ENCODE assay signal across 18 mouse cellular contexts in genomic region chr6:143948553-143949308, GRCm38 (mm10).
DNase-seq lines count a peak whose midpoint lies in the region; ATAC-seq lines count a peak whose summit lies in the region.
"Had no signal": no experiment of that assay in that cellular context is flagged by ENCODE, and none has a peak within 500 bp of the region (broad histone marks: within the 10 kb centered on the region; RNA-seq: fewer than 3 reads in every experiment).

No protein-coding gene starts in this region.

- H3K4me2 ChIP-seq in forebrain, embryonic 13.5 days, result no peak overlapping the region
- H3K4me2 ChIP-seq in forebrain, embryonic 16.5 days (ENCODE audit: low read length), result no peak overlapping the region
- H3K4me2 ChIP-seq in neural tube, embryonic 13.5 days, result no peak overlapping the region
- H3K4me2 ChIP-seq in neural tube, embryonic 15.5 days, result no peak overlapping the region
- no peak overlapping the region for H3K4me2 ChIP-seq in midbrain, embryonic 11.5 days
- H3K4me2 ChIP-seq: limb, embryonic 12.5 days had no signal

- H3K4me3 ChIP-seq in forebrain, embryonic 13.5 days, result no peak overlapping the region
- H3K4me3 ChIP-seq in forebrain, embryonic 16.5 days (replicated peaks; ENCODE audit: low read length), result no peak overlapping the region
- H3K4me3 ChIP-seq in neural tube, embryonic 13.5 days, result no peak overlapping the region
- H3K4me3 ChIP-seq in neural tube, embryonic 15.5 days (replicated peaks), result no peak overlapping the region
- no peak overlapping the region for H3K4me3 ChIP-seq in midbrain, embryonic 11.5 days (ENCODE audit: low read depth, low read length)
- H3K4me3 ChIP-seq: layer of hippocampus, adult 2 months; limb, embryonic 12.5 days; megakaryocyte, embryonic 14.5 days had no signal

- 58% methylated on average over 12 of the region's 12 CpGs for WGBS in forebrain, embryonic 13.5 days
- 61% methylated on average over 12 of the region's 12 CpGs for whole genome bisulfite sequencing in forebrain, embryonic 16.5 days
- 71% methylated on average over 12 of the region's 12 CpGs for WGBS in neural tube, embryonic 13.5 days
- 68% methylated on average over 12 of the region's 12 CpGs for WGBS in neural tube, embryonic 15.5 days
- 74% methylated on average over 12 of the region's 12 CpGs for WGBS in midbrain, embryonic 11.5 days

- no peaks in the 10 kb centered on the region for H3K27me3 ChIP-seq in forebrain, embryonic 13.5 days
- H3K27me3 ChIP-seq in forebrain, embryonic 16.5 days (replicated peaks; ENCODE audit: control insufficient read depth, insufficient read depth, low read length), result no peaks in the 10 kb centered on the region
- no peaks in the 10 kb centered on the region for H3K27me3 ChIP-seq in neural tube, embryonic 13.5 days
- no peaks in the 10 kb centered on the region for H3K27me3 ChIP-seq in neural tube, embryonic 15.5 days (replicated peaks)
- no peaks in the 10 kb centered on the region for H3K27me3 ChIP-seq in midbrain, embryonic 11.5 days (ENCODE audit: control insufficient read depth, insufficient read depth, low read length)
- H3K27me3 ChIP-seq: limb, embryonic 12.5 days; megakaryocyte, embryonic 14.5 days had no signal

- no peaks in the 10 kb centered on the region for H3K9me3 ChIP-seq in forebrain, embryonic 13.5 days (replicated peaks)
- H3K9me3 ChIP-seq in forebrain, embryonic 16.5 days (ENCODE audit: control insufficient read depth, low read length), result no peaks in the 10 kb centered on the region
- H3K9me3 ChIP-seq in neural tube, embryonic 13.5 days, result no peaks in the 10 kb centered on the region
- H3K9me3 ChIP-seq in neural tube, embryonic 15.5 days (replicated peaks), result no peaks in the 10 kb centered on the region
- no peaks in the 10 kb centered on the region for H3K9me3 ChIP-seq in midbrain, embryonic 11.5 days (ENCODE audit: control insufficient read depth, low read length)
- H3K9me3 ChIP-seq: limb, embryonic 12.5 days; megakaryocyte, embryonic 14.5 days had no signal

- DNase-seq in midbrain, embryonic 11.5 days (ENCODE audit: low spot score, missing footprints), result no peak
- DNase-seq in thymus, postnatal 0 days (ENCODE audit: low spot score), result no peak
- no peak for DNase-seq in ovary, postnatal 36 days (ENCODE audit: low spot score)
- DNase-seq: B cell, adult 2 months; cerebellum, adult 11-12 months; heart, adult 18-20 months; retina, postnatal 1 day; thymus, postnatal 14 days had no signal

- peak overlapping the region; percentile 28 for H3K27ac ChIP-seq in forebrain, embryonic 13.5 days
- no peak overlapping the region for H3K27ac ChIP-seq in forebrain, embryonic 16.5 days (ENCODE audit: low read length)
- H3K27ac ChIP-seq in neural tube, embryonic 13.5 days (replicated peaks), result peak overlapping the region; percentile 3; the same call in 1 of the 2 replicates
- no peak overlapping the region for H3K27ac ChIP-seq in neural tube, embryonic 15.5 days (replicated peaks)
- H3K27ac ChIP-seq in midbrain, embryonic 11.5 days (ENCODE audit: low read depth, low read length), result no peak overlapping the region
- H3K27ac ChIP-seq: layer of hippocampus, adult 2 months; limb, embryonic 12.5 days; liver, embryonic 14.5 days had no signal

- no peaks in the 10 kb centered on the region for H3K36me3 ChIP-seq in forebrain, embryonic 13.5 days (ENCODE audit: poor library complexity, severe bottlenecking)
- no peaks in the 10 kb centered on the region for H3K36me3 ChIP-seq in forebrain, embryonic 16.5 days (ENCODE audit: control insufficient read depth, insufficient read depth)
- no peaks in the 10 kb centered on the region for H3K36me3 ChIP-seq in neural tube, embryonic 13.5 days
- no peaks in the 10 kb centered on the region for H3K36me3 ChIP-seq in neural tube, embryonic 15.5 days
- no peaks in the 10 kb centered on the region for H3K36me3 ChIP-seq in midbrain, embryonic 11.5 days (ENCODE audit: control insufficient read depth, insufficient read depth, low read length)
- H3K36me3 ChIP-seq: limb, embryonic 12.5 days had no signal

- no peak for ATAC-seq in forebrain, embryonic 13.5 days
- ATAC-seq in forebrain, embryonic 16.5 days, result no peak
- peak; percentile 47; the same call in 1 of the 2 replicates for ATAC-seq in neural tube, embryonic 13.5 days (ENCODE audit: low read depth)
- ATAC-seq in neural tube, embryonic 15.5 days (ENCODE audit: low FRiP score), result no peak
- ATAC-seq in midbrain, embryonic 11.5 days (ENCODE audit: low FRiP score), result peak; percentile 52; the same call in 1 of the 2 replicates
- ATAC-seq: intestine, embryonic 16.5 days; lung, postnatal 0 days had no signal

- H3K9ac ChIP-seq in forebrain, embryonic 13.5 days, result no peak overlapping the region
- no peak overlapping the region for H3K9ac ChIP-seq in forebrain, embryonic 16.5 days (replicated peaks; ENCODE audit: low read depth, low read length)
- H3K9ac ChIP-seq in neural tube, embryonic 13.5 days, result peak overlapping the region; percentile 49
- no peak overlapping the region for H3K9ac ChIP-seq in neural tube, embryonic 15.5 days (replicated peaks)
- H3K9ac ChIP-seq in midbrain, embryonic 11.5 days (ENCODE audit: low read length), result no peak overlapping the region
- H3K9ac ChIP-seq: limb, embryonic 12.5 days; liver, embryonic 14.5 days had no signal

- peaks cover 12% of the 10 kb centered on the region for H3K4me1 ChIP-seq in forebrain, embryonic 13.5 days
- H3K4me1 ChIP-seq in forebrain, embryonic 16.5 days (replicated peaks; ENCODE audit: control insufficient read depth, insufficient read depth, low read length), result peaks cover 4% of the 10 kb centered on the region; the same call in 1 of the 2 replicates
- peaks cover 13% of the 10 kb centered on the region for H3K4me1 ChIP-seq in neural tube, embryonic 13.5 days (replicated peaks)
- H3K4me1 ChIP-seq in neural tube, embryonic 15.5 days, result no peaks in the 10 kb centered on the region
- no peaks in the 10 kb centered on the region for H3K4me1 ChIP-seq in midbrain, embryonic 11.5 days (ENCODE audit: control insufficient read depth, insufficient read depth, low read length)
- H3K4me1 ChIP-seq: megakaryocyte, embryonic 14.5 days had no signal

Comparison
In these comparisons a context has a peak if more than half of its experiments do, and no peak if none do; other contexts are left out.
1. ATAC-seq: peak in neural tube, embryonic 13.5 days (single experiment) and midbrain, embryonic 11.5 days (single experiment); none in forebrain, embryonic 13.5 days (single experiment), forebrain, embryonic 16.5 days (single experiment) and neural tube, embryonic 15.5 days (single experiment).
2. H3K27ac ChIP-seq: peak in forebrain, embryonic 13.5 days (single experiment) and neural tube, embryonic 13.5 days (single experiment); none in forebrain, embryonic 16.5 days (single experiment), neural tube, embryonic 15.5 days (single experiment) and midbrain, embryonic 11.5 days (single experiment).